Mouse (Mus musculus): Measurements from ENCODE around the gene Lrp5.
A peak's percentile ranks its signal among the peaks of the same experiment; 100 is the strongest.

The Lrp5 gene

GRCm38 (mm10) chr19:3695976-3696375, 9.6 kb upstream of the Lrp5 start:
- no peak for DNase-seq (ENCODE audit: low read depth, low spot score)

- no peak for DNase-seq (ENCODE audit: low read depth, low spot score)
These were observed 9.1 kb upstream of the Lrp5 start for GRCm38 (mm10) chr19:3695471-3695870.

- DNase-seq (ENCODE audit: low read depth, low spot score): no peak
These were observed 8.6 kb upstream of the Lrp5 start for GRCm38 (mm10) chr19:3695006-3695405.

GRCm38 (mm10) chr19:3694476-3694875, 8.1 kb upstream of the Lrp5 start:
- no peak for DNase-seq (ENCODE audit: low read depth, low spot score)

GRCm38 (mm10) chr19:3692414-3693145, 6.2 kb upstream of the Lrp5 start:
- DNase-seq (ENCODE audit: low read depth, low spot score): no peak

GRCm38 (mm10) chr19:3691337-3691736, 5.0 kb upstream of the Lrp5 start:
- DNase-seq (ENCODE audit: low read depth, low spot score): no peak

- DNase-seq (ENCODE audit: low read depth, low spot score): peak; percentile 76
These were observed 1.4 kb upstream of the Lrp5 start for GRCm38 (mm10) chr19:3687676-3688171.

- DNase-seq (ENCODE audit: low read depth, low spot score): no peak
These were observed 651 bp downstream of the Lrp5 start for GRCm38 (mm10) chr19:3685611-3686214.

- DNase-seq (ENCODE audit: low read depth, low spot score): no peak
These were observed 1.3 kb downstream of the Lrp5 start for GRCm38 (mm10) chr19:3684957-3685580.

GRCm38 (mm10) chr19:3684414-3684813, 1.9 kb downstream of the Lrp5 start:
- no peak for DNase-seq (ENCODE audit: low read depth, low spot score)

- DNase-seq (ENCODE audit: low read depth, low spot score): no peak
These were observed 4.9 kb downstream of the Lrp5 start for GRCm38 (mm10) chr19:3681310-3681934.

GRCm38 (mm10) chr19:3680732-3681131, 5.6 kb downstream of the Lrp5 start:
- no peak for DNase-seq (ENCODE audit: low read depth, low spot score)

GRCm38 (mm10) chr19:3674122-3674855, 12.1 kb downstream of the Lrp5 start:
- DNase-seq (ENCODE audit: low read depth, low spot score): no peak

GRCm38 (mm10) chr19:3673149-3673548, 13.2 kb downstream of the Lrp5 start:
- DNase-seq (ENCODE audit: low read depth, low spot score): peak; percentile 70

- no peak for DNase-seq (ENCODE audit: low read depth, low spot score)
These were observed 17.3 kb downstream of the Lrp5 start for GRCm38 (mm10) chr19:3669100-3669499.

GRCm38 (mm10) chr19:3668551-3668950, 17.8 kb downstream of the Lrp5 start:
- no peak for DNase-seq (ENCODE audit: low read depth, low spot score)

- peak; percentile 61 for DNase-seq (ENCODE audit: low read depth, low spot score)
These were observed 18.4 kb downstream of the Lrp5 start for GRCm38 (mm10) chr19:3667979-3668378.

- no peak for DNase-seq (ENCODE audit: low read depth, low spot score)
These were observed 19.0 kb downstream of the Lrp5 start for GRCm38 (mm10) chr19:3667155-3667895.

GRCm38 (mm10) chr19:3666632-3667031, 19.7 kb downstream of the Lrp5 start:
- DNase-seq (ENCODE audit: low read depth, low spot score): no peak

GRCm38 (mm10) chr19:3665510-3665909, 20.9 kb downstream of the Lrp5 start:
- no peak for DNase-seq (ENCODE audit: low read depth, low spot score)

- no peak for DNase-seq (ENCODE audit: low read depth, low spot score)
These were observed 28.4 kb downstream of the Lrp5 start for GRCm38 (mm10) chr19:3657947-3658346.

Measured in R1 (cell line).